Mouse (Mus musculus) heart, embryonic 11.5 days (tissue): ENCODE results near the gene March9. TPM values are rescaled to one million over a fixed set of nuclear protein-coding genes. Genes with fewer than 3 reads are reported as not detected.

Experiments
- ATAC-seq: fragments of 200-750 bp; cut with Nextera tagmentation; replicated peaks from 2 replicates; pipeline ENCODE4 v1.8.0; 2017; ENCODE audit warnings: moderate library complexity; ENCODE audit not compliant: insufficient number of reproducible peaks, low FRiP score, low TSS enrichment
- H3K27ac ChIP-seq: fragments of 300-500 bp; sonication (generic); 2 replicates; pipeline ENCODE4 v1.5.1; 2014; ENCODE audit warnings: mild to moderate bottlenecking, low read depth, low read length
- H3K27me3 ChIP-seq: fragments of 300-500 bp; sonication (generic); 2 replicates; pipeline ENCODE4 v1.6.1; 2014; ENCODE audit warnings: mild to moderate bottlenecking, low read length, mixed read lengths; ENCODE audit not compliant: control insufficient read depth, insufficient read depth
- H3K36me3 ChIP-seq: fragments of 300-500 bp; sonication (generic); 2 replicates; pipeline ENCODE4 v1.6.1; 2014; ENCODE audit warnings: mild to moderate bottlenecking, low read length, moderate library complexity, mixed read lengths; ENCODE audit not compliant: control insufficient read depth, insufficient read depth
- H3K4me1 ChIP-seq: fragments of 300-500 bp; sonication (generic); 2 replicates; pipeline ENCODE4 v1.6.1; 2014; ENCODE audit warnings: low read length; ENCODE audit not compliant: control insufficient read depth, insufficient read depth
- H3K4me2 ChIP-seq: fragments of 300-500 bp; sonication (generic); 2 replicates; pipeline ENCODE4 v1.6.1; 2014; ENCODE audit warnings: mild to moderate bottlenecking, moderate library complexity
- H3K4me3 ChIP-seq: fragments of 300-500 bp; sonication (generic); 2 replicates; pipeline ENCODE4 v1.5.1; 2014; ENCODE audit warnings: low read depth, low read length
- H3K9ac ChIP-seq: fragments of 300-500 bp; sonication (generic); 2 replicates; pipeline ENCODE4 v1.6.1; 2014; ENCODE audit warnings: mild to moderate bottlenecking, low read depth, low read length, moderate library complexity
- H3K9me3 ChIP-seq: fragments of 300-500 bp; sonication (generic); replicated peaks from 2 replicates; pipeline ENCODE4 v1.6.1; 2016; ENCODE audit warnings: low read length; ENCODE audit not compliant: control insufficient read depth
- WGBS: fragments of 180-500 bp; shearing (Covaris S2); extraction: QIAGEN DNeasy Blood & Tissue Kit; methylation state at CpG from one replicate; pipeline ENCODE4 v1.1.7; 2014; ENCODE audit not compliant: insufficient replicate concordance; 5-methylcytosine and 5-hydroxymethylcytosine counted together
- polyA plus RNA-seq: library from polyadenylated mRNA; unstranded; fragments of >200 nt; fragmentation: Nextera tagmentation; extraction: Ambion mirVana; gene quantifications from 2 replicates; pipeline ENCODE4 v1.2.1, GENCODE M21; 2014

The March9 gene
- polyA plus RNA-seq, result 0.21 and 0.39 TPM in 2 replicates

DNA sequence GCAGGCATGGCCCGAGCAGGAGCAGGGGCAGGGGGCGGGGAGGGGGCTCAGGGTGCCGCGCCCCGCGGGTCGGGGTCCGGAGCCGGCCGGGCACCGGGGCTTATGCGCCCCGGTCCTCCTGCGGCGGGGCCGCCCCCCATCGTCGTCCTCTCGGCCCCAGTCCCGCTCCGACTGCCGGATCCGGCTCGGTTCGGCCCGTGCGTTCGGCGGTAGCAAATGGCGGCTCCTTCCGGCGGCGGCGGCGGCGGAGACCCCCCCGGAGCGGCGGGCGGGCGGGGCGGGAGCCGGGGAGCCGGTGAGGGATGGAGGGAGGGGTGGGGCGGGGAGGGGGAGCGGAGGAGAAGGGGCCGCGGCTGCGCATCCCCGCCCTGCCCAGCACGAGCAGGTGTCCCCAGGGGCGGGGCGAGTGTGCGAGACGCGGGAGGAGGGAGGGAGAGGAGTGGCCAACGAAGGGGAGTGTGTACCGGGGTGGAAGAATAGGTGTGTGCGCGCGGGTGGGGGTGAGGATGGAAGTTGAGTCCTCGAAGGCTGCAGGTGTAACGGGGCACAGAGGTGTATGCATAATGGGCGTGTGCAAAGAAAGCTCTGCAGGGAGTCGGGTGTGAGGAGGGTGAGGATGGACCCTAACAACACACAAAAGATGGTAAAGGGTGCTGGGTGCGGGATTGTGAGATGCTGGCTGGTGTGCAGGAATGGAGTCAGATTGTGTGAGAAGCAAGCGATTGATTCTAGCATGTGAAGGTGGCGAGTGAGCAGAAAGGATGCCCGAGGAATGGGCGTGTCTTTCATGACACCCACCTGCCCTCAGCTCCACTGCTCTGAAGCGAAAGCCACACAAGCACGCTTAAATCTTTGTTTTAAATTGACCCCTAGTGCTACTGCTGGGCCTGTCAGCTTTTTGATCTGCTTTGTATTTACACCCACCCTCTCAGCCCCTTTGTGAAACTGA is at the start of gene March9:
Gene March9, minus strand, starts transcription at position 217 of the 949 bp plus-strand sequence.
- Histone ChIP-seq H3K36me3 (peaks cover 4% of the 10 kb centered on the region), H3K9ac (peak within 1 kb of the TSS; percentile 72), H3K4me3 (peak within 1 kb of the TSS; percentile 84), H3K4me1 (peaks cover 14% of the 10 kb centered on the region), H3K9me3 (no peaks in the 10 kb centered on the region), H3K27me3 (peaks cover 45% of the 10 kb centered on the region), H3K27ac (no peak within 1 kb of the TSS), H3K4me2 (peak within 1 kb of the TSS; percentile 100)
- WGBS, result 2% methylated on average over 44 of the region's 72 CpGs
- ATAC-seq, result no peak; the same call in 1 of the 2 replicates

DNA sequence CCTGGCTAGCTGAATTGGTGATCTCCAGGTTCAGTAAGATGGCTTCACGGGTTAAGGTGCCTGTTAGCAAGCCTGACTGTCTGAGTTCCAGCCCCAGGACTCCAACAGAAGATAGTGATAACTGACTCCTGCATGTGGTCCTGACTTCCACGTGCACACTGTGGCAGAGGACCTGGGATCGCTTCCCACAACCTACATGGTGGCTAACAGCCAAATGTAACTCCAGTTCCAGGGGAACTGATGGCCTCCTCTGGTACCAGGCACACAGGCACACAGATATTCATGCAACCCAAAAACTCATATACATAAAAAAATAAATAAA is 48.2 kb upstream of the March9 start:
- Histone ChIP-seq H3K27me3 (no peaks in the 10 kb centered on the region), H3K4me3 (no peak overlapping the region), H3K36me3 (peaks cover 2% of the 10 kb centered on the region; the same call in 1 of the 2 replicates), H3K4me2 (no peak overlapping the region), H3K27ac (no peak overlapping the region), H3K9me3 (no peaks in the 10 kb centered on the region), H3K9ac (no peak overlapping the region), H3K4me1 (no peaks in the 10 kb centered on the region)
- 64% methylated on average over 3 of the region's 3 CpGs for WGBS
- ATAC-seq, result no peak

DNA sequence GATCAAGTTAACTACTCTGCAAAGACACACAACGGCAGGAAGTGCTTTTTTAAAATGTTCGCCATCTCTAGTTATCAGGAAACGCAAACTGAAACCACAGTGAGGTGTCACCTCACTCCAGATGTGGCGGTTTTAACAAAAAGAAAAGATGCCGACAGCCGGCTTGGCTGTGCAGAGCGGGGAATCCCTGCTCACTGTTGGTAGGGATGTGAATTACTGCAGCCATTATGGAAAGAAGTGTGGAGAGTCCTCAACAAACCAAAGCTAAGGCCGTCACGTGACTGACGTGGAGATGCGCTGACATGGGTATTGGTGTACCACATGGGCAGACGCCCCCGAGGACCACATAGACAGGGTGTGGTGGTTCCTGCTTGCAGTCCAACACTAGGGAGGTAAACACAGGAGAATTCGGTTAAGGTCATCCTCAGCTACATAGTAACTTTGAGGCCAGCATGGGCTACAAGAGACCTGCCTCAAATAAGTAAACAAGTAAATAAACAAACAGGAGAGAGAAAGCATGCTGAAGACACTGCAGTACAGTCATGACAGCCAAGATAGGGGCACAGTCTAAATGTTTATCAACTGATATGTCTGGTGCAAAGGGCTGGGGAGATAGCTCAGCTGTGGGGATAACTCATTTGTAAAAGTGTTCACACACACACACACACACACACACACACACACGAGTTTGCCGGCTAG is 47.7 kb upstream of the March9 start:
- no peak overlapping the region for H3K4me3 ChIP-seq
- H3K9me3 ChIP-seq, result no peaks in the 10 kb centered on the region
- 83% methylated on average over 16 of the region's 16 CpGs for WGBS
- no peaks in the 10 kb centered on the region for H3K4me1 ChIP-seq
- no peak for ATAC-seq
- H3K36me3 ChIP-seq, result peaks cover 2% of the 10 kb centered on the region; the same call in 1 of the 2 replicates
- H3K4me2 ChIP-seq, result no peak overlapping the region
- H3K27me3 ChIP-seq, result no peaks in the 10 kb centered on the region
- no peak overlapping the region for H3K9ac ChIP-seq
- no peak overlapping the region for H3K27ac ChIP-seq

DNA sequence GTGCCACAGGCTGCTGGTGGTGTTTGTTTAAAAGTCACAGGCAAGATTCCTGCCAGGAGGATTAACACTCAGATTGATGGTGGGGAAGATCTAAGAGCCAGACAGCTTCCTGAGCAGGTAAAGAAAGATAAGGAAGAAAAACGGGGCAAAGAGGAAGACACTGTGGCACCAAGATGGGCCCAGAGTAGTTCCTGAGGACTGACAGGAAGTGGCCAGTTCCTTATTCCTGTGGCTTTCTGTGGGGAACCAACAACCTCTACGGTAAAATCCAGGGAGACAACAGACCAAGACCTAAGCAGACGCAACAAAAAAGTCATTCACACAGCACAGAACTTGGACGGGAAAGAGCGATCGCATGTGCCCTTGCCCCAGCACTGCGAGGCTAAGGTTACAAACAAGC is 43.6 kb upstream of the March9 start:
- Histone ChIP-seq H3K36me3 (0 out of 2 replicates have a peak, but pooled peaks cover 2% of the 10 kb centered on the region), H3K9me3 (no peaks in the 10 kb centered on the region), H3K4me2 (no peak overlapping the region), H3K4me1 (no peaks in the 10 kb centered on the region), H3K27ac (no peak overlapping the region), H3K4me3 (no peak overlapping the region), H3K27me3 (no peaks in the 10 kb centered on the region), H3K9ac (no peak overlapping the region)
- WGBS, result 62% methylated on average over 7 of the region's 7 CpGs
- ATAC-seq, result no peak

DNA sequence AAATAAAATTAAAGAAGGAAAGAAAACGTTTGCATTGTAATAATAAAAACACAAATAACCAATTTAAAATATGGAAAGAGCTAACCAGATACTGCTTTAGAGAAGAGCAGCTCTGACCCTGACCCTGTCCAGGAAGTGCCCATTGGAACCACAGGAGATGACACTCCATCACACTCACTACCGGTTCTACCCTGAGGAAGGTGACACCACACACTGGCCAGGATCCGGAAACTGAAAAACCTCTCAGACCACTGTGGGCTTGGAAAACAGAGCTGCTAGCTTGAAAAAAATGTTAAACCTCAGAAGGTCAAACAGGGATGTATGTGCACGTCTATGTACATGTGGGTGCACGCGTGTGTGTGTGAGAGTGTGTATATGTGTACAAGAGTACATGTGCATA is 41.2 kb upstream of the March9 start:
- Histone ChIP-seq H3K9me3 (no peaks in the 10 kb centered on the region), H3K27ac (no peak overlapping the region), H3K9ac (no peak overlapping the region), H3K27me3 (0 out of 2 replicates have a peak, but pooled peaks cover under 1% of the 10 kb centered on the region), H3K4me2 (no peak overlapping the region), H3K36me3 (peaks cover 5% of the 10 kb centered on the region), H3K4me3 (no peak overlapping the region), H3K4me1 (no peaks in the 10 kb centered on the region)
- WGBS, result 81% methylated on average over 6 of the region's 6 CpGs
- ATAC-seq, result no peak

DNA sequence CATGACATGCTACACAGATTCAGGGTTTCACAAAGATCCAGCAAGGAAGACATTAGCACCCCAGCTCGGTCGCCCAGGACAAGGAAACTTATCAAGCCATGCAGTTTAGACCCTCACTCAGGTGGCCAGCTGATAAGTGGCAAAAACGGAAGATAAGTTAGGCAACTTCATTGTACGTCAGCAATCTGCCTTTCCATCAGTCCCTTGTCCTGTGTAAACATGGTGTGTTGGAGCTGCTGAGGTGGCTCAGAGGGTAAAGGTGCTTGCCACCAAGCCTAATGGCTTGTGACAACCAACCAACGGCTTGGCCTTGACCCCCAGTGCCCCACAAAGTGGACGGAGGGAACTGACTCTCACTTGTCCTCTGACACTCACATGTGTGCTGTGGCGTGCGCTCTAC is 40.4 kb upstream of the March9 start:
- Histone ChIP-seq H3K4me1 (no peaks in the 10 kb centered on the region), H3K4me2 (no peak overlapping the region), H3K27me3 (0 out of 2 replicates have a peak, but pooled peaks cover 2% of the 10 kb centered on the region), H3K9ac (no peak overlapping the region), H3K36me3 (peaks cover 8% of the 10 kb centered on the region), H3K9me3 (no peaks in the 10 kb centered on the region), H3K4me3 (no peak overlapping the region), H3K27ac (no peak overlapping the region)
- WGBS, result 76% methylated on average over 8 of the region's 8 CpGs
- ATAC-seq, result no peak

DNA sequence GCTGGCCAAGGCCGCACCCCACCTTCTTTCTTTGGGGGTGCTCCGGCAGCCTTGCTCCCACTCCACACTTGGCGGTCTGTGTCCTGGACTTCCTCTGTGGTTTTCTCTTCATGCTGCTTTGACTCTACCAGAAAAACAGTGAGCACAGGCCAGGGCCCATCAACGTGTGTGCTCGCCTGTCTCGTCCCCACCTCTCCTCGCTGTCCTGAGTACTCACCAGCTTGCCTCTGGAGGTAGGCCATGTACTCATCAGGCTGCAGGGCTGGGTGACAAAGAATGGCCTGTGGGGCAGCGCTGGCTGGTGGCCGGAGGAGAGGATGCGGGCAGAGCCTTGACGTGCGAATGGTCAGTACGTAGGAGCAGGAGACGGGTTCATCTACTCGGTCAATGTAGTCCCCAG is 39.9 kb upstream of the March9 start:
- Histone ChIP-seq H3K27ac (no peak overlapping the region), H3K36me3 (peaks cover 8% of the 10 kb centered on the region), H3K4me1 (peaks cover 1% of the 10 kb centered on the region; the same call in 1 of the 2 replicates), H3K9ac (no peak overlapping the region), H3K9me3 (no peaks in the 10 kb centered on the region), H3K4me3 (no peak overlapping the region), H3K27me3 (0 out of 2 replicates have a peak, but pooled peaks cover 2% of the 10 kb centered on the region), H3K4me2 (no peak overlapping the region)
- 86% methylated on average over 15 of the region's 15 CpGs for WGBS
- no peak for ATAC-seq

DNA sequence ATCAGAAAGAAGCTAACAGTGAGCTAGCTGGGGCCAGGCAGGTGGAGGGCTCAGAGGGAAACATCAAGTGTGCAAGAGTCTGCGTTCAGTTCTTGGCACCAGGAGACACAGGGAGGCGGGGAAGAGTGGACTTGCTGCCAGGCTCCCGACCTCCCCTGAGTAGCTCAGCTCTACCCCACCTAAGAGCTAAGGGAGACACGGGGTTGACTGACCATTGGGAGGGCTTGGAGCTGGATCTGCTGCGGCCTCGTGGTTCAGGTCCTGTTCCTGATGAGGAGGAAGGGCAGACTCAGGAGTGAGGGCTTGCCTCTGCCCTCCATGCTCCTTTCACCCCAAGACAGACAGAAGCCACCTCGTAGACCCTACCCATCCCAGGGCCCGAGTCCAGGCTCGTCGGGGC is 39.2 kb upstream of the March9 start:
- H3K27ac ChIP-seq, result no peak overlapping the region
- no peak for ATAC-seq
- H3K4me3 ChIP-seq, result no peak overlapping the region
- 82% methylated on average over 10 of the region's 10 CpGs for WGBS
- peaks cover 8% of the 10 kb centered on the region for H3K36me3 ChIP-seq
- no peak overlapping the region for H3K4me2 ChIP-seq
- peaks cover 5% of the 10 kb centered on the region; the same call in 1 of the 2 replicates for H3K4me1 ChIP-seq
- H3K9ac ChIP-seq, result no peak overlapping the region
- 0 out of 2 replicates have a peak, but pooled peaks cover 2% of the 10 kb centered on the region for H3K27me3 ChIP-seq
- no peaks in the 10 kb centered on the region for H3K9me3 ChIP-seq
